Mouse (Mus musculus): ENCODE data around the gene Add1. TPM values are rescaled to one million over a fixed set of nuclear protein-coding genes. Genes with fewer than 3 reads are reported as not detected.
A peak's percentile ranks its signal among the peaks of the same experiment; 100 is the strongest.
"Not testable (repeated sequence)": the region's sequence is repeated elsewhere in the genome, so short reads cannot be mapped to it uniquely, and the experiment has no call there.

The Add1 gene
- polyA plus RNA-seq, 1 experiment from 2014 or later = 206 TPM

DNA sequence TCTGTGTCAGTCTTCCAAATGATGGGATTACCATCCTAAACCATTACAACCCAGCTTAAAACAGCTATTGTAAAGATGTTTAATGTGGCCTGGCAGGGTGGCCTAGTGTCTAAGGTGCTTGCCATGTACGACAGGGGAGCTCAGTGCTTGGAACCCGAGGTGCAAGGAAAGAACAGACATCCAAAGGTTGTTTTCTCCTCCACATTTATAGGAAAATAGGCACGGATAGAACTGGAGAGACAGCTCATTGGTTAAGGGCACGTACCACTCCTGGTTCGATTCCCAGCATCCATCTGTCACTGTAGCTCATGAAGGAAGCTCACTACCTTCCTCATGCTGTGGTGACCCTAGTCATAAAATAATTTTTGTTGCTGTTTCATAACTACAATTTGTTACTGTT is 14.4 kb downstream of the Add1 start:
- WGBS = 91% methylated on average over 5 of the region's 5 CpGs
- H3K27me3 ChIP-seq = no peaks in the 10 kb centered on the region
- no peak for ATAC-seq (ENCODE audit: low FRiP score)
- H3K36me3 ChIP-seq = no peaks in the 10 kb centered on the region
- H3K4me1 ChIP-seq (replicated peaks) = peaks cover 29% of the 10 kb centered on the region
- no peak overlapping the region for H3K27ac ChIP-seq
- no peak overlapping the region for H3K9ac ChIP-seq
- H3K9me3 ChIP-seq = no peaks in the 10 kb centered on the region
- no peak overlapping the region for H3K4me3 ChIP-seq
- H3K4me2 ChIP-seq = no peak overlapping the region

DNA sequence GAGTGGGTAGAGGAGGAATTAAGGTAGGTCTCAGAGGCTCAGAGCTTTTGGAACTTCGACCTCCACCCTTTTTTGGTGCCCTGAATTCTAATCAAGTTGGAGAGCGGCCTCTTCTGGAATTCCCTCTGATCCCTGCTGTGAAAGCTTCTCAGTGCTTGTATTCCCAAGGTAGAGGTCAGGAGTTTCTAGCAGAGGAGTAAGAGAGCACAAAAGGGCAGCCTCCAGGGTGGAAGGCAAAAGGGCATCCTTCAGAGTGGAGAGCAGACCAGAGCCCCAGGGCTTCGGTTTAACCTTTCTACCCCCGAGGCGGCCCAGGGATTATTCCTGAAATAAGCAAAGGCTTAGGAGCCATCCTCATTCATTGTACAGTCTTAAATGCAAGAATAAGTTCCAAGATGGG is 16.6 kb downstream of the Add1 start:
- Histone ChIP-seq H3K4me1 (replicated peaks) (peaks cover 29% of the 10 kb centered on the region), H3K27me3 (no peaks in the 10 kb centered on the region), H3K27ac (no peak overlapping the region), H3K4me2 (no peak overlapping the region), H3K9me3 (no peaks in the 10 kb centered on the region), H3K36me3 (peaks cover 6% of the 10 kb centered on the region), H3K4me3 (no peak overlapping the region), H3K9ac (no peak overlapping the region)
- no peak for ATAC-seq (ENCODE audit: low FRiP score)
- 13% methylated on average over 5 of the region's 5 CpGs for WGBS

DNA sequence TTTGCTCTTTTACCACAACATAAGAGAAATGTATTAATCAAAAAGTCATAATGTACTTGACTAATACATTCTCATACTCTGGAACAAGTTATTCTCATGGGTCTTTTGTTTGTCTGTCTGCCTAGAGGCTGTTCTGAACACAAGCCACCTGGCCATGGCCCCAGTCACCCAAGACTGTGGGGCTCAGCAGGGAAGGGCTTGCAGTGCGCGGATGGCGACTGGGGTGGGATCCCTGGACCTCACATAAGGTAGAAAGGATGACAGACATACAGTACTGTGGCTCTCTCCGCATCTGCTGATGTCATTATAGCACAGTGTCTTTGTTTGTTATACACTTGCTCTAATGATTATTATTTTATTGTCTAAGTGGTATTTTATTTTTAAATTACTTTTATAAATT is 17.2 kb downstream of the Add1 start:
- 39% methylated on average over 4 of the region's 4 CpGs for WGBS
- ATAC-seq (ENCODE audit: low FRiP score) = no peak
- no peak overlapping the region for H3K4me2 ChIP-seq

DNA sequence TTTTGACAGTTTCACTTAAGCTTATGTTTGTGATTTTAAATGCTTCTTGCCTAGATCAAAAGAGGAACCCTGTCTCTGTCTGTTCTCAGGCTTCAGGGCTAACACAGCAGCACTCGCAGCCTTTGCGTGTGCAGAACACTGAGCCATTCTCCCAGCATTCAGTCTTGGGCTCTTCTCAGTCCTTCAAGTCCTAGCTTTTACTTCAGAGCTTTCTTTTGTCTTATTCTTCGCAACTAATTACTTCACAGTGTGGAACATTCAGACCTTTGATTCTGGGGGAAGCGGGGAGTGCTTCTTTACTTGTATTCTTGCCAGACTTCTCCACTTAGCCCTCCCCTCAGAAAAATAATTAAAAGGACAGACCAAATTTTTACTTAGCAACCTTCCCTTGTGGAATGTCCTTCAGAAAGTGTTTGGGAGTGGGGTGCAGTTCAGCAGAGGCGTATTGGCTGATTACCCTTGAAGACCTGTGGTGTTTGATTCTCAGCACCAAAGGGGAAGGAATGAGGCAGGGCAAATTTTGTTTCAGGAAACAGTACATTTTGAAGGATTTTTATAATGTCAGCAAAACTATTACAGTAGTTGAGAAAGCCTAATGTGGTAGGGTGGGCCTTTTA is 18.0 kb downstream of the Add1 start:
- 0 out of 2 replicates have a peak overlapping the region, but pooled peaks have one; percentile 37 for H3K27ac ChIP-seq
- WGBS = 17% methylated on average over 5 of the region's 5 CpGs

More for the DNA sequence above, 17.2 kb downstream of the Add1 start:
- Histone ChIP-seq H3K4me3 (no peak overlapping the region), H3K9ac (no peak overlapping the region; the same call in 1 of the 2 replicates), H3K27ac (no peak overlapping the region), H3K9me3 (no peaks in the 10 kb centered on the region), H3K4me1 (replicated peaks) (peaks cover 29% of the 10 kb centered on the region), H3K27me3 (no peaks in the 10 kb centered on the region), H3K36me3 (peaks cover 6% of the 10 kb centered on the region)

DNA sequence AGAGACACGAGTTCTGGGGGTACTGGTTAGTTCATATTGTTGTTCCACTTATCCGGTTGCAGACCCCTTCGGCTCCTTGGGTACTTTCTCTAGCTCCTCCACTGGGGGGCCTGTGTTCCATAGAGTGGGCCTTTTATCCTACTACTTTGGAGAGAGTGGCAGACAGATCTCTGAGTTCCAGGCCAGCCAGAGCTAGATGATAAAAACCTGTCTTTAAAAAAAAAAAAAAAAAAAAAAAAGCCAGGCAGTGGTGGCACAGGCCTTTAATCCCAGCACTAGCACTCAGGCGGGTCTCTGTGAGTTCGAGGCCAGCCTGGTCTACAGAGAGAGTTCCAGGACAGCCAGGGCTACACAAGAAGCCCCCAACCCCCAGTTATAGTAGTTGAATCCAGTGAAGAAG is 18.8 kb downstream of the Add1 start:
- H3K9ac ChIP-seq; H3K4me2 ChIP-seq; ATAC-seq (ENCODE audit: low FRiP score); H3K27ac ChIP-seq; H3K36me3 ChIP-seq; H3K4me3 ChIP-seq; H3K9me3 ChIP-seq; H3K27me3 ChIP-seq: not testable (repeated sequence)
- H3K4me1 ChIP-seq (replicated peaks) = peaks cover 23% of the 10 kb centered on the region
- WGBS = 88% methylated on average over 5 of the region's 5 CpGs

More for the DNA sequence above, 18.0 kb downstream of the Add1 start:
- no peak overlapping the region for H3K4me2 ChIP-seq
- peaks cover 6% of the 10 kb centered on the region for H3K36me3 ChIP-seq
- no peak for ATAC-seq (ENCODE audit: low FRiP score)
- peaks cover 27% of the 10 kb centered on the region for H3K4me1 ChIP-seq (replicated peaks)
- H3K9ac ChIP-seq = no peak overlapping the region
- no peaks in the 10 kb centered on the region for H3K27me3 ChIP-seq
- no peaks in the 10 kb centered on the region for H3K9me3 ChIP-seq
- H3K4me3 ChIP-seq = no peak overlapping the region

DNA sequence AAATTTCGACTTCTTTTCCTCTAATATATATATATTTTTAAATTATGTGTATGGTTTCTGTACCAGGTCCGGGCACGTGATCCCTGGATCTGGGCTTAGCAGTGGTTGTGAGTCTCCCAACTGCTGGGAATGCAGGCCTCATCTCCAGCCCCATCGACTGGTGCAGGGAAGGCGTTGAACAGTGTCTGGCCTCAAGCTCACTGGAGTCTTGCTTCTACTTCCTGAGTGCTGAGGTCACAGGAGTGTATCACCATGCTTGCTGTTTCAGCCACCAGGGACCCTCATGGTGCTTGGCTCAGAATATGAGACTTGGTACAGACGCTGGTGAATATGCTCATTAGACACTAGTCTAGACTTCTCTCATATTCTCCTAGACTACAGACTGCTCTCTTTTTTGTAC is 19.2 kb downstream of the Add1 start:
- WGBS = 92% methylated on average over 6 of the region's 6 CpGs
- Histone ChIP-seq H3K36me3 (peaks cover 8% of the 10 kb centered on the region), H3K9ac (no peak overlapping the region), H3K27ac (no peak overlapping the region), H3K4me2 (no peak overlapping the region), H3K4me3 (no peak overlapping the region), H3K9me3 (no peaks in the 10 kb centered on the region), H3K4me1 (replicated peaks) (peaks cover 19% of the 10 kb centered on the region), H3K27me3 (no peaks in the 10 kb centered on the region)
- ATAC-seq (ENCODE audit: low FRiP score) = no peak

DNA sequence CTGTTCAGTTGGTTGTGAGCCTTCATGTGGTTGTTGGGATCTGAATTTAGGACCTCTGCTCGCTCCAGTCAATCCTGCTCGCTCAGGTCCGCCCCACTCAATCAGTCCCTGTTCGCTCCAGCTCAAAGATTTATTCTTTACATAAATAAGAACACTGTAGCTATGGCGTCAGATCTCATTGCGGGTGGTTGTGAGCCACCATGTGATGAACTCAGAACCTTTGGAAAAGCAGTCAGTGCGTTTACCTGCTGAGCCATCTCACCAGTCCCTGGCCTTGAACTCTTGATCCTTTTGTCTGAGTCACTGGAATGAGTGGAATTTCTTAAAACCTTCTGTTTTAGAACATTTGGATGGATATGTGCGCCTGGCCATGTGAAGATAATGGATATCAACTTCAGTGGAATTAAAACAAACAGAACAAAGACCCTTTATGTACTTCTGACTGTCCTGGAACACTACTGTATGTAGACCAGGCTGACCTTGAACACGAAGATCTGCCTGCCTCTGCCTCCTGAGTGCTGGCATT is 19.8 kb downstream of the Add1 start:
- 97% methylated on average over 9 of the region's 9 CpGs for WGBS
- Histone ChIP-seq H3K4me1 (replicated peaks) (peaks cover 19% of the 10 kb centered on the region), H3K36me3 (peaks cover 14% of the 10 kb centered on the region), H3K9ac (no peak overlapping the region), H3K27ac (no peak overlapping the region), H3K4me3 (no peak overlapping the region), H3K9me3 (no peaks in the 10 kb centered on the region), H3K27me3 (no peaks in the 10 kb centered on the region), H3K4me2 (no peak overlapping the region)
- ATAC-seq (ENCODE audit: low FRiP score) = no peak

DNA sequence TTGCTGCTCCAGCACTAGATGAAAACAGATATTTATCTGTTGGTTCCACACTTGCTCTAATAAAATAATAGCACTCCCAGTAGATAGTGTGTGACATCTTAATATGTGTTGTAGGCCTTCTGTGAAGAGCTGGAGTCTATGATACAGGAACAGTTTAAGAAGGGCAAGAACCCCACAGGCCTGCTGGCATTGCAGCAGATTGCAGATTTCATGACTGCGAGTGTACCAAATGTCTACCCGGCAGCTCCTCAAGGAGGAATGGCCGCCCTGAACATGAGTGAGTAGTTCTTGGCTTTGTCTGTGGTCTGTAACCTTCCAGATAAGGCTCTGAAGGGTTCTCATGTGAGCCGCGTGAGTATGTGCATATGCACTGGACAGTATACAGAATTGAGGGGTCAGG is 31.1 kb downstream of the Add1 start:
- Histone ChIP-seq H3K36me3 (peaks cover 70% of the 10 kb centered on the region), H3K27me3 (no peaks in the 10 kb centered on the region), H3K4me1 (replicated peaks) (no peaks in the 10 kb centered on the region), H3K4me2 (no peak overlapping the region), H3K27ac (no peak overlapping the region), H3K9ac (no peak overlapping the region), H3K4me3 (no peak overlapping the region), H3K9me3 (no peaks in the 10 kb centered on the region)
- ATAC-seq (ENCODE audit: low FRiP score) = no peak
- WGBS = 97% methylated on average over 5 of the region's 5 CpGs

DNA sequence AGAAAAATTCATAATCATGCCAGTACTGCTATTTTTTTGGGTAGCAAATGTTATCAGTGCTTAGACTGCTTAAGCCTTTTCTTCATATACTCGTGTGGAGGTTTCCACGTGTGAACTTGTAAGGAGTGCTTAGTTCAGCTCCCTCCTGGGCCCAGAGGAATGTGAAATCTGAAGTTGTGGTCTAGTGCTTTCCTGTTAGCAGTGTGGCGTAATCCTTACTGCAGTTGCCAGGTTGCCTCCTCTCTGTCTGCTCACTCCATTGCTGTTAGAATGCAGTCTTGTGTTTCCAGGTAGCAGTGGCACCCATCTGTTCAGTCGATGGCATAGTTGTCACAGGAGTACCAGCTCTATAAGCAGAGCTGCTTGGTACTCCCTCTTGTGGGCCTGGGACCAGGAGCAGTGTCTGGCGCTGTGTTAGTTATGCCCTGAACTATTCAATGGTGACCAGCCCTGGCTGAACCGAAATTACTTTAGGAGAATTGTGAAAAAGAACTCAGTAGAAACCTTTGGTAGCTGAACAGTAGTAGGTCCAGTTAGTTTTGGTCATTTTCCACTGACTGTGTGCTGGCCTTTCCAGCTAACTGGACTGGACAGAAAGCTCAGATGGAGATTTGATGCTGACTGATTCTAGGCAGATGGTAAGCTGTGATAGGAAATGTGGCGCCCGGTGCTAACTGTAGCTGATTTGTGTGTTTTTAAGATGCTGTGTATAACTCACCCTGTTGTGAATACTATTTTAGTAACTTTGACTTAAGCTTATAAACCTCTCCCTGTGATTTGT is 33.8 kb downstream of the Add1 start:
- no peaks in the 10 kb centered on the region for H3K27me3 ChIP-seq
- H3K4me2 ChIP-seq = no peak overlapping the region
- H3K36me3 ChIP-seq = peaks cover 77% of the 10 kb centered on the region
- ATAC-seq (ENCODE audit: low FRiP score) = no peak
- H3K27ac ChIP-seq = no peak overlapping the region
- H3K9ac ChIP-seq = no peak overlapping the region
- H3K4me1 ChIP-seq (replicated peaks) = no peaks in the 10 kb centered on the region
- H3K9me3 ChIP-seq = no peaks in the 10 kb centered on the region
- 90% methylated on average over 8 of the region's 8 CpGs for WGBS
- no peak overlapping the region for H3K4me3 ChIP-seq

DNA sequence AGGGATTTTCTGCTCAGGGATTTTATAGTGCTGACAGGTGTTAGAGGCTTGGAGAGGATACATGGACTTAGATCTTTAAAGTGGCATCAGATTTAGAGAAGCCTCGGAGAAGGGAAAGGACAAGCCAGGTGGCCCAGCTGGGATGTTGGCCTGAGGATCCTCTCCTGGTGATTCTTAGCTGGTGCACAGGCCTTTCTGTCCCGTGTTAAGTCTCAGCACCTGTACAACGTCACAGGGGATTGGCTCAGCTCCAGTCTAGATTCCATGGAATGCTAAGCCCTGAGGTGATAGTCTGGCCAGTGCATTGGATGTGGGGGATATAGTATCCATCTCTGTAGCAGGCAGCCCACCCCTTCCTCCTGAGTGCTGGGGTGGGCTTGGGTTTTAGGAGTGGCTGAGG is 34.8 kb downstream of the Add1 start:
- Histone ChIP-seq H3K4me3 (no peak overlapping the region), H3K4me2 (no peak overlapping the region), H3K27ac (no peak overlapping the region), H3K9ac (no peak overlapping the region), H3K4me1 (replicated peaks) (no peaks in the 10 kb centered on the region), H3K9me3 (no peaks in the 10 kb centered on the region), H3K27me3 (no peaks in the 10 kb centered on the region), H3K36me3 (peaks cover 75% of the 10 kb centered on the region)
- no peak for ATAC-seq (ENCODE audit: low FRiP score)
- 81% methylated on average over 3 of the region's 3 CpGs for WGBS

DNA sequence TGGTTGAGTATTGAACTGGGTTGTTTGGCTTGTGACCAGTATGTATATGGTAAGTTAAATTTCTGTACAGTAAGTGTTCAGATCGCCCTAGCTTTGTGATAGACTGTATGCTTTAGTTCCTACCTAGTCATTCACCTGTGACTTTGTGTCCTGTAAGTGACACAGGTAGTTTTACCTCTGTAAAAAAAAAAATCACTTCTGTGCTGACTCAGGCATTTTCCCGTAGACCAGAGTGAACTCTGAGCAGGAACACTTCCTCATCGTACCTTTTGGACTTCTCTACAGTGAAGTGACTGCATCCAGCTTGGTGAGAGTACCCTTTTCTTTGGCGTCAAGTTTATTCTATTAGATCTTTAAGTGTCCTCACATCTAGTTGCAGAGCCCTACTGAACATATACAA is 36.5 kb downstream of the Add1 start:
- H3K27me3 ChIP-seq = no peaks in the 10 kb centered on the region
- no peak overlapping the region for H3K4me3 ChIP-seq
- 94% methylated on average over 4 of the region's 4 CpGs for WGBS
- H3K9ac ChIP-seq = no peak overlapping the region
- H3K27ac ChIP-seq = no peak overlapping the region
- H3K36me3 ChIP-seq = peaks cover 83% of the 10 kb centered on the region
- H3K4me1 ChIP-seq (replicated peaks) = no peaks in the 10 kb centered on the region
- no peak for ATAC-seq (ENCODE audit: low FRiP score)
- no peaks in the 10 kb centered on the region for H3K9me3 ChIP-seq
- H3K4me2 ChIP-seq = no peak overlapping the region

DNA sequence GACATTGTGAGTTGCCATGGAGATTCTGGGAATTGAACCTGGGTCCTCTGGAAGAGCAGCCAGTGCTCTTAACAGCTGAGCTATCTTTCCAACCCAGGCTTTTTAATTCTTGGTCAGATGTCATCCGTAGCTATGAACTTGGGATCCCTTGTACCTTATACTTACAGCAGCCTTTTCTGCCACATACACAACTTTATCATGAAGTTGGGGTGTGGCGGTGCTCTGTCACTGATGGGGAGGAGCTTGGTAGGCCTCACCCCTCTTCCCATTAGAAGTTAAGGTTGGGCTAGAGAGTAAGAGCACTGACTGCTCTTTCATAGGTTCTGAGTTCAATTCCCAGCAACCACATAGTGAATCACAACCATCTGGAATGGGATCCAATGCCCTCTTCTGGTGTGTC is 59.5 kb downstream of the Add1 start:
- Histone ChIP-seq H3K27ac (no peak overlapping the region), H3K4me1 (replicated peaks) (peaks cover 32% of the 10 kb centered on the region), H3K27me3 (no peaks in the 10 kb centered on the region), H3K4me2 (no peak overlapping the region), H3K9me3 (no peaks in the 10 kb centered on the region), H3K4me3 (no peak overlapping the region), H3K36me3 (peaks cover 80% of the 10 kb centered on the region), H3K9ac (no peak overlapping the region)
- ATAC-seq (ENCODE audit: low FRiP score) = no peak
- WGBS = 90% methylated on average over 2 of the region's 2 CpGs

DNA sequence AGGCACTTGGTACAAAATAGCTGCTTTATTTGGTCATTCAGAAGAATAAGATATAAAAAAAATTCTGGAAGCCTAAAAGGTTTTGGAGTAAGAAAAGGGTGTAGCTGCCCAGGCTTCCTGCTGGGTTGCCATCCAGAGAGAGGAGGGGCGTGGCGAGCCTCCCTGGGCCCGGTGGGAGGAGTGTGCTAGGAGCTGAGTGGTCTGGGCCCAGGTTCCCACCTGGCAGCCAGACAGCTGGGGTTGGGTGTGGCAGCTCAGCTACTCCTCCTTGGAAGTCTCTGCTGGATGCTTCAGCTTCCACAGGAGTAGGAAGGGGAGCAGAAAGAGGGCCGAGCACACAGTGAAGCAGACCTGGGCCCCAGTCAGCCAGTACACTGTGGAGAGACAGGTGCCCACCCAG is 60.2 kb downstream of the Add1 start:
- Histone ChIP-seq H3K9me3 (no peaks in the 10 kb centered on the region), H3K27me3 (no peaks in the 10 kb centered on the region), H3K4me1 (replicated peaks) (peaks cover 32% of the 10 kb centered on the region), H3K9ac (no peak overlapping the region), H3K4me3 (no peak overlapping the region), H3K4me2 (no peak overlapping the region), H3K27ac (no peak overlapping the region), H3K36me3 (peaks cover 80% of the 10 kb centered on the region)
- 73% methylated on average over 4 of the region's 4 CpGs for WGBS
- ATAC-seq (ENCODE audit: low FRiP score) = no peak

Measured in hindbrain, embryonic 13.5 days (tissue).